Mouse (Mus musculus) lung, embryonic 14.5 days (tissue): ENCODE results near the gene Lrrfip1. TPM values are rescaled to one million over a fixed set of nuclear protein-coding genes. Genes with fewer than 3 reads are reported as not detected.

ENCODE experiments used
- ATAC-seq: fragments of 200-750 bp; cut with Nextera tagmentation; 2 replicates; pipeline ENCODE4 v1.8.0; 2017; ENCODE audit warnings: mild to moderate bottlenecking, moderate TSS enrichment, moderate library complexity; ENCODE audit not compliant: insufficient read depth
- DNase-seq: peaks from one replicate; pipeline ENCODE4 v3.0.0-alpha.2; 2015
- H3K27ac ChIP-seq: fragments of 300-500 bp; sonication (generic); 2 replicates; pipeline ENCODE4 v1.5.1; 2014; ENCODE audit warnings: low read depth, mild to moderate bottlenecking, moderate library complexity
- H3K27me3 ChIP-seq: fragments of 300-500 bp; sonication (generic); 2 replicates; pipeline ENCODE4 v1.6.1; 2014; ENCODE audit warnings: low read length, control low read depth; ENCODE audit not compliant: insufficient read depth
- H3K36me3 ChIP-seq: fragments of 300-500 bp; sonication (generic); 2 replicates; pipeline ENCODE4 v1.6.1; 2014; ENCODE audit warnings: control low read depth; ENCODE audit not compliant: insufficient read depth
- H3K4me1 ChIP-seq: fragments of 300-500 bp; sonication (generic); 2 replicates; pipeline ENCODE4 v1.6.1; 2014; ENCODE audit warnings: antibody characterized with exemption, control low read depth; ENCODE audit not compliant: insufficient read depth
- H3K4me2 ChIP-seq: fragments of 300-500 bp; sonication (generic); 2 replicates; pipeline ENCODE4 v1.6.1; 2014; ENCODE audit warnings: mild to moderate bottlenecking
- H3K4me3 ChIP-seq: fragments of 300-500 bp; sonication (generic); 2 replicates; pipeline ENCODE4 v1.5.1; 2014; ENCODE audit warnings: low read depth, low read length
- H3K9ac ChIP-seq: fragments of 300-500 bp; sonication (generic); 2 replicates; pipeline ENCODE4 v1.6.1; 2014
- H3K9me3 ChIP-seq: fragments of 300-500 bp; sonication (generic); 2 replicates; pipeline ENCODE4 v1.6.1; 2016; ENCODE audit warnings: low read depth, low read length, control low read depth
- CTCF ChIP-seq: IDR thresholded peaks from 2 replicates; pipeline ENCODE4 v1.5.1; 2016; ENCODE audit warnings: antibody characterized with exemption, low read depth
- WGBS: fragments of 180-500 bp; shearing (Covaris S2); extraction: QIAGEN DNeasy Blood & Tissue Kit; methylation state at CpG from one replicate; pipeline ENCODE4 v1.1.7; 2014; 5-methylcytosine and 5-hydroxymethylcytosine counted together
- polyA plus RNA-seq: library from polyadenylated mRNA; unstranded; fragments of >200 nt; fragmentation: Nextera tagmentation; extraction: Ambion mirVana; gene quantifications from 2 replicates; pipeline ENCODE4 v1.2.1, GENCODE M21; 2014

Lrrfip1 gene
- polyA plus RNA-seq, 1 experiment from 2014 or later: 47.1 TPM

DNA sequence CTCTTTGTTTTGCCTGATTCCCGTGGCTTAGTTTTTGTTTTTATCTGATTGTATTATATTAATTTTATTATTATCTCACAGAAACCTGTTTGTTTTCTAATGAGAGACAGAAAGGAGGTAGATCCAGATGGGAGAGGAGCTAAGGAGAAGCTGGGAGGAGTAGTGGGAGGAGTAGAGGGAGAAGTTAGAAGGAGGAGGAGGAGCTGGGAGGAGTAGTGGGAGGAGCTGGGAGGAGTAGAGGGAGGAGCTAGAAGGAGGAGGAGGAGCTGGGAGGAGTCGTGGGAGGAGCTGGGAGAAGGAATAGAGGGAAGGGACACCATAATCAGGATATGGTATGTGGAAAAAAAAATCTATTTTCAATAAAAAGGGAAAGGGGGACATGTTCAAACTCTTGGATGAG, 36.7 kb downstream of the Lrrfip1 start:
- no peaks in the 10 kb centered on the region for H3K36me3 ChIP-seq
- no peak for TF ChIP-seq CTCF
- no peak for ATAC-seq
- H3K9ac ChIP-seq: no peak overlapping the region
- no peaks in the 10 kb centered on the region for H3K9me3 ChIP-seq
- H3K4me1 ChIP-seq: no peaks in the 10 kb centered on the region
- no peaks in the 10 kb centered on the region for H3K27me3 ChIP-seq
- DNase-seq: no peak
- H3K4me2 ChIP-seq: no peak overlapping the region
- no peak overlapping the region for H3K4me3 ChIP-seq
- 68% methylated on average over 2 of the region's 2 CpGs for WGBS
- H3K27ac ChIP-seq: no peak overlapping the region

DNA sequence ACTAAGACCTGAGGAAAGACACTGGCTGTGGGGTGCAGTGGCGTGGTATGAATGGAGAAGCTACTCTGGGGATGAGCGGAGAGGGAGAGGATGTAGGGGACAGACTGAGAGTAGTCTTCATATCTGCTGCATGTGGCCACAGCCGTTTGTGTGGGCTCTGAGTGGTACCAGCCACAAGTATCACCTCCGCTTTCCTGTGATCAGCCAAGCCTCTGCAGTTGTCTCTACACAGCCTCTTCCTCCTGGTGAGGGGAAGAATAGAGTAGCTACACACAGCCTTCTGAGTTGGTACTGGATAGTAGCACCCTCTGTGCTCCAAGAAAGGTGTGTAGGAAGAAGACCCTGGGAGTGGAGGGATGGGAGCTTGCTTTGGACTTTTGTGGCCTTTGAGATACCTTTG, 38.7 kb downstream of the Lrrfip1 start:
- Histone ChIP-seq H3K4me3 (no peak overlapping the region), H3K4me1 (0 out of 2 replicates have a peak, but pooled peaks cover 3% of the 10 kb centered on the region), H3K9me3 (no peaks in the 10 kb centered on the region), H3K36me3 (no peaks in the 10 kb centered on the region), H3K27ac (no peak overlapping the region), H3K4me2 (no peak overlapping the region), H3K27me3 (no peaks in the 10 kb centered on the region), H3K9ac (no peak overlapping the region)
- 86% methylated on average over 4 of the region's 4 CpGs for WGBS
- no peak for TF ChIP-seq CTCF
- DNase-seq (no peak), ATAC-seq (no peak)

DNA sequence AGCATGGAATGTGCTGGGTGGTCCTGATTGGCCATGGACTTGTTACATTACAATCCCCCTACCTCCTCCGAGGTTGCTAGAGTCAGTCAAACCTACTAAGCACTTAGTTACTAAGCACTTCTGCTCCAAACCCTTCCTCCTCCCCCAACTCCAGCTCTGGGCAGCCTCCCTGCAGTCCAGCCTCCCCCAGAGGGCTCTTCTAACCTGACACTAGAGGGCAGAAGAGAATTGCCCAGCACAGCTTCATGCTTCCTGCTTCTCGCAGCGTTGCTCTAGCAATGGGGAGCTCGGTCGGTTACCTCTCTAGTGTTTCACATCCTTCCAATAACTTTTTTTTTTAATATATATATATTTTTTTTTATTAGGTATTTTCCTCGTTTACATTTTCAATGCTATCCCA, 39.5 kb downstream of the Lrrfip1 start:
- TF ChIP-seq CTCF: peak; percentile 47
- ATAC-seq: no peak
- H3K27ac ChIP-seq: no peak overlapping the region
- H3K4me1 ChIP-seq: 0 out of 2 replicates have a peak, but pooled peaks cover 5% of the 10 kb centered on the region
- peak; percentile 45 for DNase-seq
- H3K4me2 ChIP-seq: no peak overlapping the region
- no peaks in the 10 kb centered on the region for H3K9me3 ChIP-seq
- 75% methylated on average over 6 of the region's 6 CpGs for WGBS
- no peak overlapping the region for H3K4me3 ChIP-seq
- no peaks in the 10 kb centered on the region for H3K36me3 ChIP-seq
- H3K9ac ChIP-seq: no peak overlapping the region
- no peaks in the 10 kb centered on the region for H3K27me3 ChIP-seq

DNA sequence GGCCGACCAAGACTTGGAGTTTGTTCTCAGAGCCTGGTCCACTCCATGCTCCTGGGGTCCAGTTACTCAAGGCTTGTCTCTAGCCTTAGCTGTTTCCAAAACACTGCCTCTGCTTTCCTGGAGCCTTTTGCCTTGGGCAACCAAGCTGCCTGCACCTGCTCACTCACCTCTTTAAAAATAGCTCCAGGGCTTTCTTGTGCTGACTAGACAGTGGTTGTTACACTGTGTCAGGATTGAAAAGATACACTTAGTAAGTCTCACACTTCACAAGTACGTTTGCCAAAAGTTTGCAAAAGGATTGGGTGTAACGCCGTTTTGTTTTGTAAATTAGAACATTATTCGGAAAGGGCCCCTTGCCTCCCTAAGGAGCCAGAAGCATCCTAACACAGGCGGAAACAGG, 40.0 kb downstream of the Lrrfip1 start:
- no peak overlapping the region for H3K27ac ChIP-seq

DNA sequence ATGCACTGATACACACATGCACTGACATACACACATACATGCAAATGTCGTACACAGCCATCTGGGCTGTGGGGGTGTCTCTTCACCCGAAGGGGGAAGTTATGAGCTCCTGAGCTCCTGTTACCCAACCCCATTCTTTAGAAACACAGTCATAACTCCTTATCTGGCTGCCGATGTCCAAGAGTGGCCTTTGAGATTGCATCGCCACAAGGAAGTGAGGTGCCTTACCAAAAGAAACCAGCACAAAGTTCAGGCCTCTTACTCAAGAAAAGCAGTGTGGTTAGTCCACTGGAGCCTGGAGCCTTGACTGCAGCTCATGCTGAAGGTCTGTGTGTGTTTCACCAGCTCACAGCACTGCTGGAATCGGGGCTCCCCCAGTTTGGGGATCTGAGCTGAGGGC, 43.1 kb downstream of the Lrrfip1 start:
- Histone ChIP-seq H3K4me1 (peaks cover 16% of the 10 kb centered on the region), H3K4me2 (no peak overlapping the region), H3K36me3 (no peaks in the 10 kb centered on the region), H3K27ac (no peak overlapping the region), H3K9me3 (no peaks in the 10 kb centered on the region), H3K4me3 (no peak overlapping the region), H3K9ac (no peak overlapping the region), H3K27me3 (no peaks in the 10 kb centered on the region)
- no peak for TF ChIP-seq CTCF
- WGBS: 61% methylated on average over 5 of the region's 5 CpGs
- ATAC-seq (no peak), DNase-seq (no peak)

More for the DNA sequence above, 40.0 kb downstream of the Lrrfip1 start:
- no peak overlapping the region for H3K4me3 ChIP-seq
- no peaks in the 10 kb centered on the region for H3K36me3 ChIP-seq
- peaks cover 7% of the 10 kb centered on the region; the same call in 1 of the 2 replicates for H3K4me1 ChIP-seq
- WGBS: 50% methylated on average over 6 of the region's 6 CpGs
- no peak for DNase-seq
- no peaks in the 10 kb centered on the region for H3K9me3 ChIP-seq
- no peak overlapping the region for H3K9ac ChIP-seq
- no peaks in the 10 kb centered on the region for H3K27me3 ChIP-seq
- ATAC-seq: no peak
- H3K4me2 ChIP-seq: no peak overlapping the region
- TF ChIP-seq CTCF: no peak

DNA sequence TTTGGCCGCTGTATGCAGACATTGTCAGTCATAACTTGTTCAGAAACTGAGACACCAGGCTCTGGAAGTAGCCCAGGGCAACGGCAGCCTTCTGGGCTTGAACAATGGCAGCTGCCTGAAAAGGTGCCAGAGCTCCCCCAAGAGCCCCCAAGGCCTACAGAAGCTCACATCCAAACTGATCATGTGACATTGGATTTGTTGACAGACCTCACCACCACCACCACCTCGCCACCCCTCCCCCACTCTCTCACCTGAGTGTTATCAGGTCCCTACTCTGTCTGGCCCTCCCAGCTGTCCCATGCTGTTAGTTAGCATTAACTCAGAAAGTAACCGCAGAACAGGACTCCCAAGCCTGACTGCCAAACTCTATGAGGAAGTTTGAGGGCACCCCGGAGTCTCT, 44.7 kb downstream of the Lrrfip1 start:
- no peak overlapping the region for H3K4me2 ChIP-seq
- DNase-seq (no peak), ATAC-seq (no peak)
- WGBS: 44% methylated on average over 5 of the region's 5 CpGs
- H3K27me3 ChIP-seq: no peaks in the 10 kb centered on the region
- no peak for TF ChIP-seq CTCF
- 0 out of 2 replicates have a peak overlapping the region, but pooled peaks have one; percentile 21 for H3K9ac ChIP-seq
- H3K36me3 ChIP-seq: no peaks in the 10 kb centered on the region
- no peak overlapping the region for H3K27ac ChIP-seq
- no peak overlapping the region for H3K4me3 ChIP-seq
- H3K9me3 ChIP-seq: no peaks in the 10 kb centered on the region
- H3K4me1 ChIP-seq: peaks cover 16% of the 10 kb centered on the region

DNA sequence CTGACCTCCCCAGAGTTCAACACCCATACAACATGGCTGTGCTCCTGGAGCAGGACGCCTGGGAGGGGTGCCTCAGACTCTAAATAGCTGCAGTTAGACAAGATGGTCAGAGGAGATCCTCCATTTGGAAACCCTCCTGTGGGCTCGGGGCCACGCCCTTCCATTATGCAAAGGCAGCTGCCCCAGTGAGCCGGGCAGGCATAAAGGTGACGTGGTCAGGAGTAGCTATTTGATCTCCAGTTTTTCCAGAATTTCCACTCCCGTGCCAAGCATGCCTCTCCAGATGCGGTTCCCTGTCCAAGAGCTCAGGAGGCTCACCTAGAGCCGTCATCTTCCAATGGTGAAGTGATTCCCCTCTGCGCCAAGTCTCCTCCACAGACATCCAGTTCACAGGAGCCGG, 45.6 kb downstream of the Lrrfip1 start:
- 60% methylated on average over 10 of the region's 10 CpGs for WGBS
- Histone ChIP-seq H3K27me3 (no peaks in the 10 kb centered on the region), H3K4me1 (peaks cover 16% of the 10 kb centered on the region), H3K27ac (peak overlapping the region; percentile 39; the same call in 1 of the 2 replicates), H3K9ac (no peak overlapping the region), H3K4me3 (no peak overlapping the region), H3K9me3 (no peaks in the 10 kb centered on the region), H3K4me2 (0 out of 2 replicates have a peak overlapping the region, but pooled peaks have one; percentile 2), H3K36me3 (no peaks in the 10 kb centered on the region)
- ATAC-seq (peak; percentile 33; the same call in 1 of the 2 replicates), DNase-seq (peak; percentile 41)
- TF ChIP-seq CTCF: no peak

DNA sequence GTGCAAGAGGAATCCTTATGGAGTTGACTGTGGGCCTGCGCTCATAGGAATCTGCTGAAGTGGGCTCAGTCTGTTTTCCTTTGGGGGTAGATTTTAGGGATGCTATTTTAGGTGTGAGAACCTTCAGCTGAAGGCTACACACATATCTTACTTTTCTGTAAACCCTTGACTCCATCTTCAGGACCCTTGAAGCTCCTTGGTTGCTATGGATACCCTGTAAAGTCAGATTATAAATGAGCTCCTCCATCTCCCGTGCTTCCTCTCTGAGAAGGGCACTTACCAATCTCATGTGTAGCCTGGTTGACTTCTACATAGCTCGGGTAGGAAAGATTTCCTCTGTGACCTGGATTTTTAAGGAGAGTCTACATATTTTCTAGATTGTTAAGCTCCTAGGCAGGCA, 46.1 kb downstream of the Lrrfip1 start:
- peak; percentile 48; the same call in 1 of the 2 replicates for ATAC-seq
- Histone ChIP-seq H3K27me3 (no peaks in the 10 kb centered on the region), H3K36me3 (no peaks in the 10 kb centered on the region), H3K9me3 (no peaks in the 10 kb centered on the region), H3K4me1 (peaks cover 16% of the 10 kb centered on the region), H3K4me2 (no peak overlapping the region), H3K4me3 (no peak overlapping the region), H3K27ac (no peak overlapping the region), H3K9ac (no peak overlapping the region)
- peak; percentile 34 for DNase-seq
- TF ChIP-seq CTCF: no peak
- 40% methylated on average over 3 of the region's 3 CpGs for WGBS
